Mouse (Mus musculus) hindbrain, embryonic 16.5 days (tissue): ENCODE data around the gene Rrad. TPM values are rescaled to one million over a fixed set of nuclear protein-coding genes. Genes with fewer than 3 reads are reported as not detected.

ENCODE experiments used
- ATAC-seq: fragments of 200-750 bp; cut with Nextera tagmentation; 2 replicates; pipeline ENCODE4 v1.8.0; 2017; ENCODE audit warnings: moderate TSS enrichment, moderate library complexity
- H3K27ac ChIP-seq: fragments of 300-500 bp; sonication (generic); 2 replicates; pipeline ENCODE4 v1.5.1; 2014; ENCODE audit warnings: low read depth, mild to moderate bottlenecking, control low read depth, low read length, moderate library complexity
- H3K27me3 ChIP-seq: fragments of 300-500 bp; sonication (generic); replicated peaks from 2 replicates; pipeline ENCODE4 v1.6.1; 2014; ENCODE audit warnings: low read length; ENCODE audit not compliant: control insufficient read depth, insufficient read depth
- H3K36me3 ChIP-seq: fragments of 300-500 bp; sonication (generic); 2 replicates; pipeline ENCODE4 v1.6.1; 2014; ENCODE audit warnings: mild to moderate bottlenecking, low read length, moderate library complexity, mixed read lengths; ENCODE audit not compliant: control insufficient read depth, insufficient read depth
- H3K4me1 ChIP-seq: fragments of 300-500 bp; sonication (generic); 2 replicates; pipeline ENCODE4 v1.6.1; 2014; ENCODE audit warnings: low read depth, low read length; ENCODE audit not compliant: control insufficient read depth, insufficient read depth
- H3K4me2 ChIP-seq: fragments of 300-500 bp; sonication (generic); 2 replicates; pipeline ENCODE4 v1.6.1; 2014; ENCODE audit warnings: mild to moderate bottlenecking, low read length, control low read depth, moderate library complexity
- H3K4me3 ChIP-seq: fragments of 300-500 bp; sonication (generic); 2 replicates; pipeline ENCODE4 v1.5.1; 2014; ENCODE audit warnings: mild to moderate bottlenecking, low read length, control low read depth, moderate library complexity
- H3K9ac ChIP-seq: fragments of 300-500 bp; sonication (generic); 2 replicates; pipeline ENCODE4 v1.6.1; 2014; ENCODE audit warnings: low read depth, mild to moderate bottlenecking, control low read depth, low read length, moderate library complexity
- H3K9me3 ChIP-seq: fragments of 300-500 bp; sonication (generic); 2 replicates; pipeline ENCODE4 v1.6.1; 2014; ENCODE audit warnings: mild to moderate bottlenecking, low read length, moderate library complexity; ENCODE audit not compliant: control insufficient read depth
- whole genome bisulfite sequencing: fragments of 180-500 bp; shearing (Covaris S2); extraction: QIAGEN DNeasy Blood & Tissue Kit; methylation state at CpG from one replicate; pipeline ENCODE4 v1.1.7; 2014; 5-methylcytosine and 5-hydroxymethylcytosine counted together
- polyA plus RNA-seq: library from polyadenylated mRNA; unstranded; fragments of >200 nt; fragmentation: Nextera tagmentation; extraction: Ambion mirVana; gene quantifications from 2 replicates; pipeline ENCODE4 v1.2.1, GENCODE M21; 2015

The Rrad gene
- polyA plus RNA-seq, 1 experiment from 2014 or later: 3.0 TPM

GRCm38 (mm10) chr8:104593536-104594325 is 37.4 kb downstream of the Rrad start:
- Histone ChIP-seq H3K4me1 (peaks cover 6% of the 10 kb centered on the region), H3K27me3 (no peaks in the 10 kb centered on the region), H3K4me2 (no peak overlapping the region), H3K9me3 (no peaks in the 10 kb centered on the region), H3K4me3 (no peak overlapping the region), H3K27ac (no peak overlapping the region), H3K9ac (no peak overlapping the region), H3K36me3 (peaks cover 10% of the 10 kb centered on the region)
- no peak for ATAC-seq
- 95% methylated on average over 31 of the region's 31 CpGs for WGBS

GRCm38 (mm10) chr8:104592566-104592965 is 38.6 kb downstream of the Rrad start:
- no peak overlapping the region for H3K27ac ChIP-seq
- no peaks in the 10 kb centered on the region for H3K27me3 ChIP-seq
- H3K4me2 ChIP-seq: peak overlapping the region; percentile 83
- peaks cover 10% of the 10 kb centered on the region for H3K36me3 ChIP-seq
- H3K9ac ChIP-seq: no peak overlapping the region
- H3K4me1 ChIP-seq: peaks cover 6% of the 10 kb centered on the region
- no peak overlapping the region for H3K4me3 ChIP-seq
- WGBS: 76% methylated on average over 6 of the region's 6 CpGs
- H3K9me3 ChIP-seq: no peaks in the 10 kb centered on the region
- no peak for ATAC-seq

GRCm38 (mm10) chr8:104591856-104592255 is 39.3 kb downstream of the Rrad start:
- Histone ChIP-seq H3K27me3 (no peaks in the 10 kb centered on the region), H3K27ac (peak overlapping the region; percentile 88), H3K4me3 (peak overlapping the region; percentile 77), H3K36me3 (peaks cover 10% of the 10 kb centered on the region), H3K4me1 (peaks cover 6% of the 10 kb centered on the region), H3K4me2 (peak overlapping the region; percentile 83), H3K9ac (peak overlapping the region; percentile 83), H3K9me3 (no peaks in the 10 kb centered on the region)
- ATAC-seq: no peak; the same call in 1 of the 2 replicates
- WGBS: 2% methylated on average over 9 of the region's 9 CpGs

- 0% methylated on average over 38 of the region's 44 CpGs for WGBS
- peak; percentile 99 for ATAC-seq
- peak within 1 kb of the TSS; percentile 83 for H3K4me2 ChIP-seq
- H3K9ac ChIP-seq: peak within 1 kb of the TSS; percentile 83
- peak within 1 kb of the TSS; percentile 88 for H3K27ac ChIP-seq
- peaks cover 10% of the 10 kb centered on the region for H3K36me3 ChIP-seq
- peak within 1 kb of the TSS; percentile 77 for H3K4me3 ChIP-seq
- no peaks in the 10 kb centered on the region for H3K9me3 ChIP-seq
- no peaks in the 10 kb centered on the region for H3K27me3 ChIP-seq
- peaks cover 6% of the 10 kb centered on the region for H3K4me1 ChIP-seq
Measured at GRCm38 (mm10) chr8:104591133-104591834, 39.8 kb downstream of the Rrad start, which contains the start of gene Pdp2. TSS of gene Pdp2 (plus strand) at chr8:104591451.

GRCm38 (mm10) chr8:104590284-104590683 is 40.8 kb downstream of the Rrad start:
- H3K9me3 ChIP-seq: no peaks in the 10 kb centered on the region
- WGBS: 91% methylated on average over 3 of the region's 3 CpGs
- peaks cover 6% of the 10 kb centered on the region for H3K4me1 ChIP-seq
- no peak overlapping the region for H3K27ac ChIP-seq
- H3K27me3 ChIP-seq: no peaks in the 10 kb centered on the region
- H3K9ac ChIP-seq: no peak overlapping the region
- H3K4me2 ChIP-seq: no peak overlapping the region; the same call in 1 of the 2 replicates
- H3K4me3 ChIP-seq: no peak overlapping the region
- no peak for ATAC-seq
- peaks cover 7% of the 10 kb centered on the region for H3K36me3 ChIP-seq

- no peak for ATAC-seq
- 68% methylated on average over 1 of the region's 1 CpGs for WGBS
- H3K9me3 ChIP-seq: peaks cover 4% of the 10 kb centered on the region; the same call in 1 of the 2 replicates
- H3K9ac ChIP-seq: no peak overlapping the region
- no peaks in the 10 kb centered on the region for H3K27me3 ChIP-seq
- no peaks in the 10 kb centered on the region for H3K4me1 ChIP-seq
- no peaks in the 10 kb centered on the region for H3K36me3 ChIP-seq
- H3K4me2 ChIP-seq: no peak overlapping the region
- H3K4me3 ChIP-seq: no peak overlapping the region
- H3K27ac ChIP-seq: no peak overlapping the region
Measured at GRCm38 (mm10) chr8:104584522-104584921, 46.6 kb downstream of the Rrad start.

Other genes with a start within 250 kb of the Rrad start
- 3.0 TPM in 2 replicates for gene Cmtm4, start 235.5 kb downstream of the Rrad start, polyA plus RNA-seq
- 97.9 and 112 TPM in 2 replicates for gene Dync1li2, start 188.3 kb downstream of the Rrad start, polyA plus RNA-seq
- 0.70 and 0.90 TPM in 2 replicates for gene Terb1, start 121.4 kb downstream of the Rrad start, polyA plus RNA-seq
- gene Nae1, start 96.7 kb downstream of the Rrad start, polyA plus RNA-seq: 104 and 108 TPM in 2 replicates
- gene Car7, start 96.6 kb downstream of the Rrad start, polyA plus RNA-seq: 3.5 and 4.9 TPM in 2 replicates
- 20.1 and 20.5 TPM in 2 replicates for gene Pdp2, start 39.9 kb downstream of the Rrad start, polyA plus RNA-seq
- gene Cdh16, start 6.9 kb downstream of the Rrad start, polyA plus RNA-seq: 0.21 TPM in 1 of 2 replicates, not detected in the other
- gene Ciao2b, start 10.6 kb upstream of the Rrad start, polyA plus RNA-seq: 124 and 136 TPM in 2 replicates
- not detected in 2 replicates for gene Ces2a, start 102.7 kb upstream of the Rrad start, polyA plus RNA-seq
- 0.24 and 0.67 TPM in 2 replicates for gene Ces2b, start 200.2 kb upstream of the Rrad start, polyA plus RNA-seq
- not detected in 2 replicates for gene Ces2c, start 215.7 kb upstream of the Rrad start, polyA plus RNA-seq